Mouse (Mus musculus) megakaryocyte, embryonic 14.5 days (primary cell): Measurements from ENCODE around the gene Cyp4a32. TPM values are rescaled to one million over a fixed set of nuclear protein-coding genes. Genes with fewer than 3 reads are reported as not detected.
"Not testable (repeated sequence)": the region's sequence is repeated elsewhere in the genome, so short reads cannot be mapped to it uniquely, and the experiment has no call there.

Experiments
- H3K27me3 ChIP-seq: replicated peaks from 2 replicates; pipeline ENCODE3; 2012; ENCODE audit warnings: inconsistent platforms
- H3K36me3 ChIP-seq: replicated peaks from 2 replicates; pipeline ENCODE3; 2012; ENCODE audit warnings: low read length, inconsistent platforms, mixed read lengths
- H3K4me1 ChIP-seq: 2 replicates; pipeline ENCODE4 v1.6.1; 2012; ENCODE audit warnings: inconsistent platforms
- H3K4me3 ChIP-seq: replicated peaks from 2 replicates; pipeline ENCODE3; 2012; ENCODE audit warnings: moderate library complexity, mild to moderate bottlenecking, inconsistent platforms
- H3K9me3 ChIP-seq: 2 replicates; pipeline ENCODE4 v1.6.1; 2012; ENCODE audit warnings: inconsistent platforms
- FLI1 ChIP-seq: IDR thresholded peaks from 2 replicates; pipeline ENCODE4 v1.6.1; 2012; ENCODE audit warnings: low read length, inconsistent platforms, mixed read lengths
- GATA1 ChIP-seq: IDR thresholded peaks from 3 replicates; pipeline ENCODE4 v1.6.1; 2012; ENCODE audit warnings: mixed read lengths, low read length, inconsistent platforms, borderline replicate concordance
- polyA plus RNA-seq: library from polyadenylated mRNA; stranded (reverse); fragments of >175 nt; gene quantifications from 2 replicates; pipeline ENCODE4 v1.2.3, GENCODE M21; 2012; ENCODE audit warnings: low replicate concordance; ENCODE audit not compliant: insufficient read depth

The Cyp4a32 gene
- polyA plus RNA-seq = not detected in 2 replicates

DNA sequence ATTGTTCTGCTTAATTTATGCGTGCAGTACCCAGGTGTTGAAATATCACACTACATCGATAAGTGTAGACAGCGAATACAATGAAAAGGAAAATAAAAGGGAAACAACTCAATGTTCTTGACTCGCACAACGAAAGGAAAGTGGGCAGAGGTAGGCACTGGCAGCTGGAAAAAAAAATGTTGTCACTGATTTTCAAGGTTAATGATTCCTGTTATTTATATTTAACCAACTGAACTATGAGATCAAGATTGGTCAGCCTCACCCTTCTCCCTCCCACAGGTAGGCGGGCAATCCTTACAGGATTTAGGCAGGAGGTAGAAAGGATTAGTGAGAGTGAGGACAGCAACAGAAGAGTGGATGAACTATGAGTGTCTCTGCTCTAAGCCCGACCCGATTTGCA is at the start of gene Cyp4a32:
Cyp4a32 (plus strand) TSS at position 359 of the 400 bp plus-strand sequence.
- not testable (repeated sequence) for H3K36me3 ChIP-seq, H3K9me3 ChIP-seq, H3K27me3 ChIP-seq, H3K4me3 ChIP-seq, H3K4me1 ChIP-seq

DNA sequence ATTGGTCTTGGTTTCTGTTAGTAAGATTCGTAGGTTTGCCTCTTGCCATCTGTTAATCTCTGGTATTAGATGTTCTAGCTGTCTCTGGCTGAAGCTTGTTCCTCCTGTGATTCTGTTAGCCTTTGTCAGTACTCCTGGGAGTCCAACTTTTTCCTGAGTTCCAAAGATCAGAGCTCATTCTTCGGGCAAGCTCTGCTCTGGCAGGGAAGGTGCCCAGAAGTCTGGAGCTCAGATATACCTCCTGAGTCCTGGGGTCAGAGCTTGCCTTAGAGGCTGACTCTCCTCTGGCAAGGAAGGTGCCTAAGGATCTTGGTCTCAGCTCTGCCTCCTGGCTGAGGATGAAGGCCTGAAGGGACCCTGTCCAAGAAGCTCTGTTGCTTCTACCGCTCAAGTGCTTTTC is 48.0 kb upstream of the Cyp4a32 start:
- H3K27me3 ChIP-seq = no peaks in the 10 kb centered on the region
- TF ChIP-seq FLI1 (no peak), GATA1 (no peak)
- no peak overlapping the region for H3K4me3 ChIP-seq
- no peaks in the 10 kb centered on the region for H3K4me1 ChIP-seq
- H3K36me3 ChIP-seq = no peaks in the 10 kb centered on the region
- no peaks in the 10 kb centered on the region for H3K9me3 ChIP-seq

DNA sequence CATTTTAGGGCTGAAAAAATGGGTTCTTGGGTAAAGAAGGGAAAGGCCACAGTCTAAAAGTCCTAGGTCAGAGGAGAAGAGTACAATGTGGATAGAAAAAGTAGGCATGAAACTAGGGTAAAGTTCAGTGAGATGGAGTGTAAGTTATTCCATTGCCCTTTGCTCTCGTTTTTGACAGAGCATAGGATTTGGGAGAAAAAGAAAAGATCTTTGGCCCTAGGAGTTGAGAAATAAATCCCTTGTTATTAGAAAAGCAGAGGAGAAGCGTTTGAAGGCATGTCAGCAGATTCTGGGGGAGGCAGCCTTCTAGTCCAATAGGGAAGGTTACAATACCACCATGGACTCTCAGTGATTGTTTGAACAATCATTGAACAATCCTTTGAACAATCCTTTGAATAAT is 45.3 kb upstream of the Cyp4a32 start:
- Histone ChIP-seq H3K36me3 (no peaks in the 10 kb centered on the region), H3K4me1 (no peaks in the 10 kb centered on the region), H3K9me3 (no peaks in the 10 kb centered on the region), H3K4me3 (no peak overlapping the region), H3K27me3 (no peaks in the 10 kb centered on the region)
- no peak for TF ChIP-seq GATA1
- TF ChIP-seq FLI1 = no peak

DNA sequence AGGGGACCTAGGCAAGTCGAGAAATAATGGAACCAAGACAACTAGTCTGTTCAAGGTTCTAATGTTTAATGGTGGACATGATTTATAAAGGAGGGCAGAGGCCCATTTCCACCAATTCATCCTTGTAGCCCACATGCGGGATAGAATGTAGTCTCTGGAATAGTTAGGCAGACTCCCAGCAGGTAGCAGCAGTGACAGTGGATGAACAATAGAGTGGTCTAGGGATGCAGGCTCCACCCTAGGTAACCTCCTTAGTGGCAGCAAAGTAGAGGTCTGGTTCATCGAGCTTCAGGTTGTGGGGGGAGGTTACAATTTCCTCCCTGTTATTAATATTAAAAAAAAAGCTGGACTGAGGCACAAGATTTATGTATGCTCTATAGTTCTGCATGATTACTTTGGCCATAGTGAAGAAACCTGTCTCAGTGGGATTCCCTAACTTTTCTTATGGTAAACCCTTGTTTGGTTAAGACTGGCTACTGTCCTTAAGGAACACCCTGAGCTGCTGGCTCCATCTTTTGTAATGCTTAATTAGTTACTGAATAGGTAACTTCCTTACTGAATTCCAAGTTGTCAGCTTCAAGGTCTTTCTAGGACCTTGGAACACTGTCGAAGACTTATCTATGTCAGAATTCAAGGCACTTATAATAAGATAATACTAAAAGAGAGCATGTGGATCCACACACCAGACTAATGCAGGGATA is 42.8 kb upstream of the Cyp4a32 start:
- H3K36me3 ChIP-seq = no peaks in the 10 kb centered on the region

DNA sequence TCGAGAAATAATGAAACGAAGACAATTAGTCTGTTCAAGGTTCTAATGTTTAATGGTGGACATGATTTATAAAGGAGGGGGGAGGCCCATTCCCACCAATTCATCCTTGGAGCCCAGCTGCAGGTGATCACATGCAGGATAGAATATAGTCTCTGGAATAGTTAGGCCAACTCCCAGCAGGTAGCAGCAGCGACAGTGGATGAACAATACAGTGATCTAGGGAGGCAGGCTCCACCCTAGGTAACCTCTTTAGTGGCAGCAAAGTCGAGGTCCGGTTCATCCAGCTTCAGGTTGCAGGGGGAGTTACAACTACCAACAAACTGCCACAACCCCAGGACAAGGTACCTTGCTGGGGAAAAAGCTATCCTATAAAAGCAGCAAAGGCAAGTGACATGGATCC is 39.5 kb upstream of the Cyp4a32 start:
- H3K36me3 ChIP-seq, H3K27me3 ChIP-seq, H3K4me1 ChIP-seq, H3K9me3 ChIP-seq, H3K4me3 ChIP-seq: not testable (repeated sequence)

More for the DNA sequence above, 42.8 kb upstream of the Cyp4a32 start:
- Histone ChIP-seq H3K27me3 (no peaks in the 10 kb centered on the region), H3K9me3 (no peaks in the 10 kb centered on the region), H3K4me1 (no peaks in the 10 kb centered on the region), H3K4me3 (no peak overlapping the region)
- TF ChIP-seq FLI1 = no peak
- TF ChIP-seq GATA1 = no peak

DNA sequence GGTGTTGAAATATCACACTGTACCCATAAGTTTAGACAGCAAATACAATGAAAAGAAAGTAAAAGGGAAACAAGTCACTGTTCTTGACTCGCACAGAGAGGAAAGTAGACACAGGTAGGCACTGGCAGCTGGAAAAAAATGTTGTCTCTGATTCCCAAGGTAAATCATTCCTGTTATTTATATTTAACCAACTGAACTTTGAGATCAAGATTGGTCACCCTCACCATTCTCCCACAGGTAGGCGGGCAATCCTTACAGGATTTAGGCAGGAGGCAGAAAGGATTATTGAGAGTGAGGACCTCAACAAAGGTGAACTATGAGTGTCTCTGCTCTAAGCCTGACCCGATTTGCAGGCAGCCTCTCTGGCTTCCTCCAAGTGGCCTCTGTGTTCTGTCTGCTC is 37.4 kb upstream of the Cyp4a32 start, which contains the start of gene Cyp4a31:
Cyp4a31 (plus strand) TSS at position 249 of the 400 bp plus-strand sequence.
- H3K27me3 ChIP-seq = no peaks in the 10 kb centered on the region
- no peak within 1 kb of the TSS for H3K4me3 ChIP-seq
- H3K9me3 ChIP-seq = no peaks in the 10 kb centered on the region
- no peaks in the 10 kb centered on the region for H3K4me1 ChIP-seq
- H3K36me3 ChIP-seq = no peaks in the 10 kb centered on the region
- TF ChIP-seq GATA1 (no peak), FLI1 (no peak)

DNA sequence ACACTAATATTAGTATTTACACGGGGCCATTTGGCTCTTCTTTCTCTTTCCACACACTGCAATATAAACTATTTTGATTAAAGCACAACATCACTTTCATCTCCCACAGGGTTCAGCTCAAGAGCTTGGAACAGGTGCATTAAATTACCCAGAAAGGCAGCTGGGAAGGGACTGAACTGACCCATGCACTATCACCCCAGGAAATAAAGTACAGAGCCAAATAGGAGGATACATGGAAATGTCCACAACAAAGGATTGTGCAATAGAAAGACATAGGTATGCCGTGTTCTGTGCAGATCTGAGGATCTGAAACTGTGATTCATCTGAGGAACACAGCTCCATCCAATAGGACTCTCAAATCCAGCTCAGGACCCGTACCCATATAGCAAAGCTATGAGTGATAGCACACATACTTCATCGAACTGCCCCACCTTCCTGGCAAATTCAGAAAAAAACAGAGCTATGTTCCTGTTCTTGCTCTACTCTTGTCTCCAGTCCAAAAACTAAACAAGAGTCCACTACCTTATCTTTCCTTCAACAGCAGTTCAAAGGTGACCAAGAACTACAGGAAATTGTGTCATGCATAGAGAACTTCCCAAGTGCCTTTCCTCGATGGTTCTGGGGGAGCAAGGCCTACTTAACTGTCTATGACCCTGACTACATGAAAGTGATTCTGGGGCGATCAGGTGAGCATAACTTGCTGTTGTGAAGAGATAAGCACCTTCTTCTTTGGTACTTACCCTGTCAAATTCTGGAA is 36.1 kb upstream of the Cyp4a32 start:
- not testable (repeated sequence) for H3K4me1 ChIP-seq, H3K9me3 ChIP-seq, H3K4me3 ChIP-seq, H3K36me3 ChIP-seq, H3K27me3 ChIP-seq

GRCm38 (mm10) chr4:115575255-115575654 is 25.5 kb upstream of the Cyp4a32 start:
- no peaks in the 10 kb centered on the region for H3K9me3 ChIP-seq
- H3K4me3 ChIP-seq = no peak overlapping the region
- H3K27me3 ChIP-seq = no peaks in the 10 kb centered on the region
- TF ChIP-seq GATA1 (no peak), FLI1 (no peak)
- no peaks in the 10 kb centered on the region for H3K36me3 ChIP-seq
- no peaks in the 10 kb centered on the region for H3K4me1 ChIP-seq

- peaks cover 2% of the 10 kb centered on the region; the same call in 1 of the 2 replicates for H3K4me1 ChIP-seq
- TF ChIP-seq GATA1 (no peak), FLI1 (no peak)
These were observed 25.0 kb upstream of the Cyp4a32 start for GRCm38 (mm10) chr4:115575776-115576175.

DNA sequence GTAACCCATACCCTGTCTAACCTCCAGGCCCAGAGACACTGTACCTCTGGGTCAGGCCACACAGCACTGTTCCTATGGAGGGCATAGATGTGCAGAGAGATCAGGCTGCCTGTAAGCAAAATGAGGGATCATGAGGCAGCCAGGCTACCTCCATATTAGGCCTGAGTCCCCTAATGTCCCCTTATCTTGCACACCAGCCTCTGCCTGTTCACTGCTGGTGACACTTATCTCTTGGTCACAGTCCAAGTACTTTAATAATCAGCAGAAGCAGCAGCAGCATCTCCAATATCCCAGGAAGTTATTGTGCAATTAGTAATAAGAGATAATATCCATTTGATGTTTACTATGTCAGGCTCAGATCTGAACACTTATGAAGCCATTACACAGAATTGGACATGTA is 17.7 kb upstream of the Cyp4a32 start:
- no peaks in the 10 kb centered on the region for H3K27me3 ChIP-seq
- H3K4me3 ChIP-seq = peak overlapping the region; percentile 57
- peaks cover 11% of the 10 kb centered on the region for H3K4me1 ChIP-seq
- TF ChIP-seq GATA1 = no peak
- TF ChIP-seq FLI1 = no peak
- no peaks in the 10 kb centered on the region for H3K36me3 ChIP-seq
- H3K9me3 ChIP-seq = no peaks in the 10 kb centered on the region

More at GRCm38 (mm10) chr4:115575776-115576175, 25.0 kb upstream of the Cyp4a32 start:
- Histone ChIP-seq H3K27me3 (no peaks in the 10 kb centered on the region), H3K36me3 (no peaks in the 10 kb centered on the region), H3K4me3 (no peak overlapping the region), H3K9me3 (no peaks in the 10 kb centered on the region)
